Mouse (Mus musculus) kidney, embryonic 16.5 days (tissue): ENCODE measurements at regions not wholly inside any gene's neighbourhood (a gene's known extent, or its start where the extent isn't known, plus 50 kb on each side); places are given as distances from the start of the nearest gene placed in this dataset.

Source experiments
- ATAC-seq: fragments of 200-750 bp; cut with Nextera tagmentation; 2 replicates; pipeline ENCODE4 v1.8.0; 2017; ENCODE audit warnings: moderate TSS enrichment; ENCODE audit not compliant: low FRiP score, low TSS enrichment
- H3K27ac ChIP-seq: fragments of 300-500 bp; sonication (generic); 2 replicates; pipeline ENCODE4 v1.5.1; 2014; ENCODE audit warnings: low read length
- H3K27me3 ChIP-seq: fragments of 300-500 bp; sonication (generic); 2 replicates; pipeline ENCODE4 v1.6.1; 2014; ENCODE audit warnings: low read length, control low read depth, mixed read lengths; ENCODE audit not compliant: insufficient read depth
- H3K36me3 ChIP-seq: fragments of 300-500 bp; sonication (generic); 2 replicates; pipeline ENCODE4 v1.6.1; 2014; ENCODE audit warnings: low read length, control low read depth, mixed read lengths; ENCODE audit not compliant: insufficient read depth
- H3K4me1 ChIP-seq: fragments of 300-500 bp; sonication (generic); 2 replicates; pipeline ENCODE4 v1.6.1; 2014; ENCODE audit warnings: low read length, control low read depth, mixed read lengths; ENCODE audit not compliant: insufficient read depth
- H3K4me2 ChIP-seq: fragments of 300-500 bp; sonication (generic); replicated peaks from 2 replicates; pipeline ENCODE4 v1.6.1; 2014; ENCODE audit warnings: low read depth, low read length
- H3K4me3 ChIP-seq: fragments of 300-500 bp; sonication (generic); 2 replicates; pipeline ENCODE4 v1.5.1; 2014; ENCODE audit warnings: mild to moderate bottlenecking, low read length
- H3K9ac ChIP-seq: fragments of 300-500 bp; sonication (generic); replicated peaks from 2 replicates; pipeline ENCODE4 v1.6.1; 2014; ENCODE audit warnings: low read length
- H3K9me3 ChIP-seq: fragments of 300-500 bp; sonication (generic); 2 replicates; pipeline ENCODE4 v1.6.1; 2016; ENCODE audit warnings: low read length, control low read depth
- WGBS: fragments of 180-500 bp; shearing (Covaris S2); extraction: QIAGEN DNeasy Blood & Tissue Kit; methylation state at CpG from one replicate; pipeline ENCODE4 v1.1.7; 2014; 5-methylcytosine and 5-hydroxymethylcytosine counted together

DNA sequence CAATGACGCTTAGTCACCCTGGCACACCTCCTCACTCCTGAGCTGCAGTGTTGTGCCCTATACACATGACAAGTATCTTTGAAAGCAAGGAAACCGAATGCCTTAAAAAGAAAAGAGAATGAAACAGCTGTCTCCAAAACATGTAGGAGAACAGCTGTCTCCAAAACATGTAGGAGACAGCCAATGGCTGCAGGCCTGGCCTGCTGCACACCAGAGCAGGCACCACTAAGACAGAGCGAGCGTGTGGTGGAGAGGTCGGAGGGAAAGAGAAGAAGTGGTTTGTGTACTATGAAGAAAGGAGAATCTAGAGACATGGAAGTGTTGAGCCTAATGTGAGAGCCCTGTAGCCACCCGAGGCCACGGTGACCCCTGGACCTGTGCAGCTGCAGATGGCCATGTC is 142.5 kb downstream of the Atp23 start:
- Histone ChIP-seq H3K27me3 (no peaks in the 10 kb centered on the region), H3K4me3 (no peak overlapping the region), H3K4me2 (no peak overlapping the region), H3K36me3 (no peaks in the 10 kb centered on the region), H3K9ac (no peak overlapping the region), H3K9me3 (no peaks in the 10 kb centered on the region), H3K4me1 (no peaks in the 10 kb centered on the region), H3K27ac (no peak overlapping the region)
- no peak for ATAC-seq
- WGBS: 84% methylated on average over 7 of the region's 7 CpGs

DNA sequence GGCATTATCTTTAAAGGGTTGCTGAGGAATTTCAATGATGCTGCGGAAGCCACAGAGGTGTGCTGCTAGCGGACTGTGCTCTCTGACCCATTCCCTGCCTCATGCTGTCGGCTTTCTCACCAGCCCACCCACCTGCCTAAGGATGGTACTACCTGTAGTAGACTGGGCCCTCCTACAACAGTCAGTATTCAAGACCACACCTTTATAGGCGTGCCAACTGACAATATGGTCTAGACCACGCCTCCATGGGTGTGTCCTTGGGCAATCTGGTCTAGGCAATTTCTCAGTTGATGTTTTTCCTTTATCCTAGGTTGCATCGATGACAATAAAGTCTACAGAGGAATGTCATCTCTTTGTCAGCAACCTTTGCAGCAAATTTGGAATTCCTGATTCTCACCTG is 148.0 kb downstream of the Atp23 start:
- H3K4me2 ChIP-seq: no peak overlapping the region
- WGBS: 80% methylated on average over 6 of the region's 6 CpGs
- H3K9me3 ChIP-seq: no peaks in the 10 kb centered on the region
- no peaks in the 10 kb centered on the region for H3K27me3 ChIP-seq
- H3K9ac ChIP-seq: no peak overlapping the region
- H3K27ac ChIP-seq: no peak overlapping the region
- ATAC-seq: no peak
- H3K36me3 ChIP-seq: no peaks in the 10 kb centered on the region
- peaks cover 11% of the 10 kb centered on the region for H3K4me1 ChIP-seq
- H3K4me3 ChIP-seq: no peak overlapping the region

- Histone ChIP-seq H3K36me3 (no peaks in the 10 kb centered on the region), H3K4me1 (peaks cover 11% of the 10 kb centered on the region), H3K9me3 (no peaks in the 10 kb centered on the region), H3K4me3 (no peak overlapping the region), H3K9ac (no peak overlapping the region), H3K4me2 (no peak overlapping the region), H3K27me3 (no peaks in the 10 kb centered on the region), H3K27ac (no peak overlapping the region)
- no peak for ATAC-seq
- WGBS: 48% methylated on average over 11 of the region's 11 CpGs
Measured at GRCm38 (mm10) chr10:126752699-126753098, 148.5 kb downstream of the Atp23 start.

- Histone ChIP-seq H3K9ac (no peak overlapping the region), H3K36me3 (no peaks in the 10 kb centered on the region), H3K9me3 (no peaks in the 10 kb centered on the region), H3K4me1 (peaks cover 11% of the 10 kb centered on the region), H3K4me3 (no peak overlapping the region), H3K27ac (no peak overlapping the region), H3K4me2 (peak overlapping the region; percentile 14; the same call in 1 of the 2 replicates), H3K27me3 (peaks cover 2% of the 10 kb centered on the region; the same call in 1 of the 2 replicates)
- WGBS: 27% methylated on average over 17 of the region's 17 CpGs
- ATAC-seq: peak; percentile 67; the same call in 1 of the 2 replicates
Measured at GRCm38 (mm10) chr10:126748696-126749466, 152.3 kb downstream of the Atp23 start.

- ATAC-seq: no peak
- WGBS: 17% methylated on average over 2 of the region's 2 CpGs
- H3K27ac ChIP-seq: no peak overlapping the region
Measured at GRCm38 (mm10) chr10:126734661-126735060, 166.5 kb downstream of the Atp23 start.

GRCm38 (mm10) chr10:126727840-126728239 is 173.3 kb downstream of the Atp23 start:
- Histone ChIP-seq H3K27me3 (no peaks in the 10 kb centered on the region), H3K27ac (no peak overlapping the region), H3K9me3 (no peaks in the 10 kb centered on the region), H3K4me1 (no peaks in the 10 kb centered on the region), H3K4me2 (no peak overlapping the region), H3K36me3 (no peaks in the 10 kb centered on the region), H3K4me3 (no peak overlapping the region), H3K9ac (no peak overlapping the region)
- 85% methylated on average over 4 of the region's 4 CpGs for WGBS
- no peak for ATAC-seq

More at GRCm38 (mm10) chr10:126734661-126735060, 166.5 kb downstream of the Atp23 start:
- Histone ChIP-seq H3K9ac (no peak overlapping the region), H3K4me3 (no peak overlapping the region), H3K27me3 (no peaks in the 10 kb centered on the region), H3K4me1 (no peaks in the 10 kb centered on the region), H3K4me2 (no peak overlapping the region), H3K9me3 (no peaks in the 10 kb centered on the region), H3K36me3 (no peaks in the 10 kb centered on the region)

DNA sequence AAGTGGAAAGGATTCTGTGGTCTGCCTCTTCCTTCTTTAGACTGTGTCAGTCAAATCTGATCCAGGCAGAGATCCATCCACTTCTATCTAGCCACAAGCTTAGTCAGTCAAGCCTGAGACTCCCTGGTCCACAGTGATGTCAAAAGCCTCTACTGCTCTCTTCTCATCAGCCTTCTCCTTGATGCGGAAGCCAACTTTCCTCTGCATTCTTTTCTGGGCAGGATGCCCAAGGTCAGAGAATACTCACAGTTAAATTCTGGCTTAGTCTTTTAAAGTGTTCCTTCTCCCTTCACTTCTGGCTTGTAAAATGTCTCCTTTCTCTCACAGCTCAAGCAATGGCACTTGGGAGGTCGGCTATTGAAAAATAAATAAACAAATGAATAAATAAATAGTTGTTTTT is 183.2 kb downstream of the Atp23 start:
- 54% methylated on average over 2 of the region's 2 CpGs for WGBS
- H3K9ac ChIP-seq: no peak overlapping the region
- no peak for ATAC-seq

GRCm38 (mm10) chr10:126711758-126712157 is 189.4 kb downstream of the Atp23 start:
- WGBS: 14% methylated on average over 3 of the region's 3 CpGs

More for the DNA sequence above, 183.2 kb downstream of the Atp23 start:
- Histone ChIP-seq H3K36me3 (no peaks in the 10 kb centered on the region), H3K27me3 (no peaks in the 10 kb centered on the region), H3K4me2 (no peak overlapping the region), H3K27ac (no peak overlapping the region), H3K4me1 (no peaks in the 10 kb centered on the region), H3K4me3 (no peak overlapping the region), H3K9me3 (no peaks in the 10 kb centered on the region)

DNA sequence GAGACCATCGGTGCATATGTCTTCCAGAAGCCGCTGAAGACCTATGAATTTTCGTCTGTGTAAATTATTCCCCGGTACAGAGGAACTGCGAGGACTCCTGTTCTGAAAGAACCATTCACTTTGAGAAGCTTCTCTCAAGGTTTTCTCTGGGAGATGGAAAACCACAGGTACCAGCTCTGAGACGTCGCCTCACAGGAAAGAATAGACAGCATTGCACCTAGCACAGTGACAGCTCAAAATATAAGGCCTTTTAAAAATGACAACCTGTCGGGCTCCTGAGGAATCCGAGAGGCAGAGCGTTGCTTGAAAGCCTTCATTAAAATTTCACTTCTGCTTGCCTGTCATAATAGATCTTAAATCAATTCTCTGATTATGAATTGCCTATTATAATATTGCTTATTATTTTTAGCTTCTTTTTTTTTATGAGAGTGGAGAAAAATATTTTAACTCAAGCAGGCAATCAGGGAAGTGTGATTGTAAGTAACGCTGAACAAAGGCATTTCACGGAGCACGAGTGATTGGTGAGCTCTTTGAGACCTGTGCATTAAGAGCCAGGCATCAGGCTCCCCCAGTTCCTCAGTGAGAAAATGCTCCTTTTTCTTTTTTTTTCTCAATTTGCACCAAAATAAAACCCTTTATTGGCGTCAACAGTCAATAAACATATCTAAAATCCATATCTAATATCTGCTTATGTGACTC is 191.8 kb downstream of the Atp23 start:
- ATAC-seq: no peak
- H3K9me3 ChIP-seq: no peaks in the 10 kb centered on the region
- no peaks in the 10 kb centered on the region for H3K4me1 ChIP-seq
- no peak overlapping the region for H3K27ac ChIP-seq
- no peak overlapping the region for H3K4me3 ChIP-seq
- no peaks in the 10 kb centered on the region for H3K36me3 ChIP-seq
- 69% methylated on average over 14 of the region's 14 CpGs for WGBS
- no peak overlapping the region for H3K9ac ChIP-seq
- no peak overlapping the region for H3K4me2 ChIP-seq
- no peaks in the 10 kb centered on the region for H3K27me3 ChIP-seq

More at GRCm38 (mm10) chr10:126711758-126712157, 189.4 kb downstream of the Atp23 start:
- Histone ChIP-seq H3K36me3 (no peaks in the 10 kb centered on the region), H3K9me3 (no peaks in the 10 kb centered on the region), H3K9ac (no peak overlapping the region), H3K4me2 (no peak overlapping the region), H3K27ac (no peak overlapping the region), H3K4me1 (no peaks in the 10 kb centered on the region), H3K27me3 (no peaks in the 10 kb centered on the region), H3K4me3 (no peak overlapping the region)
- no peak for ATAC-seq

DNA sequence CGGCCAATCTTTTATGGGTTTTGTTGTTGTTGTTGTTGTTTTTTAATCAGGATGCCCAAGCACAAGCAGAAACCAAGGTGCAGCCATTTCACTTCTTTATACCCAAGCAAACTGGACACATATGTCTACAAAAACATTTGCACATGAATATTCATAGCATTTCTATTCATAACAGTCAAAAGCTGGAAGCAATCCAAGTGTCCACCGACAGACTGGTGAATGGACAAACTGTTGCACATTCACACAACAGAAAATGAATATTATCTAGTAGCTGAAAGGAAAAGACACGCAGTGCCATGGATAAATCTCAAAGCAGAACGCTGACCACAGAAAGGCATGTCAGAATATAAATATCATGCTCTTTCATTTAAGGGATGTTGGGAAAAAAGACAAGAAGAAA is 192.4 kb downstream of the Atp23 start:
- Histone ChIP-seq H3K4me3 (no peak overlapping the region), H3K9ac (no peak overlapping the region), H3K27ac (no peak overlapping the region), H3K4me1 (no peaks in the 10 kb centered on the region), H3K4me2 (no peak overlapping the region), H3K27me3 (no peaks in the 10 kb centered on the region), H3K36me3 (no peaks in the 10 kb centered on the region), H3K9me3 (no peaks in the 10 kb centered on the region)
- ATAC-seq: no peak
- WGBS: 62% methylated on average over 4 of the region's 4 CpGs
